Mouse (Mus musculus) lung, adult 18-20 months (tissue): ENCODE results near the gene Gm10799.
"Not testable (repeated sequence)": the region's sequence is repeated elsewhere in the genome, so short reads cannot be mapped to it uniquely, and the experiment has no call there.

Source experiments
- DNase-seq, 2 experiments: peaks; one replicate each; pipeline ENCODE4 v3.0.0; 2022; ENCODE audit warnings: mixed read lengths in 2 of 2

The Gm10799 gene

GRCm38 (mm10) chr2:104068450-104068849 lies at the start of gene Gm10799:
Gm10799 (minus strand) TSS chr2:104068550.
- not testable (repeated sequence) for DNase-seq

GRCm38 (mm10) chr2:104117173-104117572 lies 48.8 kb upstream of the Gm10799 start:
- DNase-seq = not testable (repeated sequence)

- no peak for DNase-seq
Measured at GRCm38 (mm10) chr2:104114898-104115297, 46.5 kb upstream of the Gm10799 start.

GRCm38 (mm10) chr2:104113563-104113962 lies 45.2 kb upstream of the Gm10799 start:
- DNase-seq = not testable (repeated sequence)

- not testable (repeated sequence) for DNase-seq
Measured at GRCm38 (mm10) chr2:104111170-104111797, 42.9 kb upstream of the Gm10799 start.

GRCm38 (mm10) chr2:104110031-104110430 lies 41.7 kb upstream of the Gm10799 start:
- no peak for DNase-seq

GRCm38 (mm10) chr2:104109528-104109927 lies 41.2 kb upstream of the Gm10799 start:
- no peak for DNase-seq

- not testable (repeated sequence) for DNase-seq
Measured at GRCm38 (mm10) chr2:104109021-104109420, 40.7 kb upstream of the Gm10799 start.

- DNase-seq = no peak
Measured at GRCm38 (mm10) chr2:104104800-104105199, 36.5 kb upstream of the Gm10799 start.

- DNase-seq = no peak
Measured at GRCm38 (mm10) chr2:104099946-104100345, 31.6 kb upstream of the Gm10799 start.

- no peak for DNase-seq
Measured at GRCm38 (mm10) chr2:104099231-104099585, 30.9 kb upstream of the Gm10799 start.

- no peak for DNase-seq
Measured at GRCm38 (mm10) chr2:104098529-104099230, 30.3 kb upstream of the Gm10799 start.

- not testable (repeated sequence) for DNase-seq
Measured at GRCm38 (mm10) chr2:104097396-104097795, 29.0 kb upstream of the Gm10799 start.

- not testable (repeated sequence) for DNase-seq
Measured at GRCm38 (mm10) chr2:104096796-104097195, 28.4 kb upstream of the Gm10799 start.

GRCm38 (mm10) chr2:104096256-104096655 lies 27.9 kb upstream of the Gm10799 start:
- no peak for DNase-seq

GRCm38 (mm10) chr2:104095741-104096213 lies 27.4 kb upstream of the Gm10799 start, which contains the start of gene Cd59a:
Cd59a (plus strand) TSS chr2:104095801.
- DNase-seq = peak; percentile 82 to 88

GRCm38 (mm10) chr2:104093305-104093704 lies 25.0 kb upstream of the Gm10799 start:
- no peak for DNase-seq

- DNase-seq = not testable (repeated sequence)
Measured at GRCm38 (mm10) chr2:104087562-104087961, 19.2 kb upstream of the Gm10799 start.

- DNase-seq = not testable (repeated sequence)
Measured at GRCm38 (mm10) chr2:104084027-104084426, 15.7 kb upstream of the Gm10799 start.

- no peak for DNase-seq
Measured at GRCm38 (mm10) chr2:104082474-104082873, 14.1 kb upstream of the Gm10799 start.

- not testable (repeated sequence) for DNase-seq
Measured at GRCm38 (mm10) chr2:104081436-104082050, 13.2 kb upstream of the Gm10799 start.

- not testable (repeated sequence) for DNase-seq
Measured at GRCm38 (mm10) chr2:104078285-104078684, 9.9 kb upstream of the Gm10799 start.

- peak; percentile 51 to 64 for DNase-seq
Measured at GRCm38 (mm10) chr2:104069704-104070185, 1.4 kb upstream of the Gm10799 start, which contains the start of gene Cd59b. Cd59b (plus strand) TSS chr2:104069849.
